Mouse (Mus musculus): ENCODE measurements around the gene Map2k5.

GRCm38 (mm10) chr9:63360410-63360809 is 17.3 kb downstream of the Map2k5 start:
- TF ChIP-seq CTCF (IDR thresholded peaks at IDR 0.05; ENCODE audit: extremely low read depth, insufficient read depth, insufficient read length, insufficient replicate concordance) (no peak), POLR2A (IDR thresholded peaks at IDR 0.05; ENCODE audit: low read depth, low read length) (no peak)
